Mouse (Mus musculus) thymus, adult 2 months (tissue): ENCODE measurements around the gene Gm49369. TPM values are rescaled to one million over a fixed set of nuclear protein-coding genes. Genes with fewer than 3 reads are reported as not detected.
A peak's percentile ranks its signal among the peaks of the same experiment; 100 is the strongest.

Experiments
- DNase-seq: peaks from one replicate; pipeline ENCODE4 v3.0.0; 2021
- H3K27ac ChIP-seq: fragments of 200-500 bp; 2 replicates; pipeline ENCODE4 v1.5.1; 2012; ENCODE audit warnings: low read length, control low read depth; ENCODE audit not compliant: control insufficient read depth, insufficient read depth
- H3K27me3 ChIP-seq: fragments of 200-500 bp; 2 replicates; pipeline ENCODE4 v1.6.1; 2012; ENCODE audit warnings: mild to moderate bottlenecking, low read length, moderate library complexity, mixed read lengths; ENCODE audit not compliant: control insufficient read depth, insufficient read depth
- H3K36me3 ChIP-seq: fragments of 200-500 bp; 2 replicates; pipeline ENCODE4 v1.6.1; 2012; ENCODE audit warnings: mild to moderate bottlenecking, low read length, moderate library complexity; ENCODE audit not compliant: control insufficient read depth, insufficient read depth
- H3K4me1 ChIP-seq: fragments of 200-500 bp; replicated peaks from 2 replicates; pipeline ENCODE4 v1.6.1; 2012; ENCODE audit warnings: low read length; ENCODE audit not compliant: control insufficient read depth, insufficient read depth
- H3K4me3 ChIP-seq: fragments of 200-500 bp; 2 replicates; pipeline ENCODE4 v1.5.1; 2012; ENCODE audit warnings: mild to moderate bottlenecking, low read length, control low read depth, moderate library complexity; ENCODE audit not compliant: control insufficient read depth, insufficient read depth
- CTCF ChIP-seq: fragments of 200-500 bp; IDR thresholded peaks from 2 replicates; pipeline ENCODE4 v1.5.1; 2012; ENCODE audit warnings: mild to moderate bottlenecking, control low read depth, low read length, moderate library complexity, borderline replicate concordance; ENCODE audit not compliant: control insufficient read depth, poor library complexity, insufficient read depth; ENCODE audit errors: extremely low read depth
- POLR2A ChIP-seq: fragments of 200-500 bp; IDR thresholded peaks from 2 replicates; pipeline ENCODE4 v1.6.1; 2012; ENCODE audit warnings: mild to moderate bottlenecking, low read length, control low read depth, moderate library complexity; ENCODE audit not compliant: control insufficient read depth, poor library complexity, insufficient read depth; ENCODE audit errors: extremely low read depth
- WGBS: fragments of 180-500 bp; shearing (Covaris S2); methylation state at CpG from one replicate; pipeline ENCODE4 v1.1.7; 2018; 5-methylcytosine and 5-hydroxymethylcytosine counted together
- polyA plus RNA-seq: library from polyadenylated mRNA; depleted of rRNA; stranded (reverse); fragments of >200 nt; gene quantifications from 2 replicates; pipeline ENCODE4 v1.2.3, GENCODE M21; 2012

The Gm49369 gene
- polyA plus RNA-seq, 1 experiment: 0.23 TPM

GRCm38 (mm10) chr7:142369820-142370219 lies 12.6 kb downstream of the Gm49369 start:
- DNase-seq: no peak
- TF ChIP-seq CTCF (no peak), POLR2A (no peak)
- Histone ChIP-seq H3K4me3 (no peak overlapping the region), H3K27me3 (no peaks in the 10 kb centered on the region), H3K27ac (no peak overlapping the region), H3K36me3 (no peaks in the 10 kb centered on the region; the same call in 1 of the 2 replicates), H3K4me1 (peaks cover 26% of the 10 kb centered on the region)
- 86% methylated on average over 6 of the region's 6 CpGs for WGBS

- no peak overlapping the region for H3K27ac ChIP-seq
- peaks cover 26% of the 10 kb centered on the region for H3K4me1 ChIP-seq
- no peaks in the 10 kb centered on the region for H3K27me3 ChIP-seq
- no peak overlapping the region for H3K4me3 ChIP-seq
- WGBS: 97% methylated on average over 2 of the region's 2 CpGs
- no peaks in the 10 kb centered on the region for H3K36me3 ChIP-seq
- TF ChIP-seq CTCF (no peak), POLR2A (no peak)
- DNase-seq: no peak
These were observed 13.6 kb downstream of the Gm49369 start for GRCm38 (mm10) chr7:142368856-142369255.

GRCm38 (mm10) chr7:142363107-142363506 lies 19.4 kb downstream of the Gm49369 start:
- no peak for TF ChIP-seq CTCF
- TF ChIP-seq POLR2A: no peak
- 88% methylated on average over 4 of the region's 4 CpGs for WGBS
- no peak overlapping the region for H3K27ac ChIP-seq

GRCm38 (mm10) chr7:142360743-142361142 lies 21.7 kb downstream of the Gm49369 start:
- H3K36me3 ChIP-seq: no peaks in the 10 kb centered on the region
- TF ChIP-seq CTCF: no peak
- TF ChIP-seq POLR2A: no peak
- peaks cover 14% of the 10 kb centered on the region for H3K4me1 ChIP-seq
- H3K27me3 ChIP-seq: no peaks in the 10 kb centered on the region
- no peak overlapping the region for H3K4me3 ChIP-seq
- DNase-seq: no peak
- no peak overlapping the region for H3K27ac ChIP-seq

More at GRCm38 (mm10) chr7:142363107-142363506, 19.4 kb downstream of the Gm49369 start:
- no peaks in the 10 kb centered on the region for H3K36me3 ChIP-seq
- no peaks in the 10 kb centered on the region for H3K27me3 ChIP-seq
- no peaks in the 10 kb centered on the region; the same call in 1 of the 2 replicates for H3K4me1 ChIP-seq
- H3K4me3 ChIP-seq: no peak overlapping the region
- DNase-seq: no peak

GRCm38 (mm10) chr7:142359129-142359528 lies 23.3 kb downstream of the Gm49369 start:
- H3K4me1 ChIP-seq: peaks cover 30% of the 10 kb centered on the region
- no peaks in the 10 kb centered on the region for H3K36me3 ChIP-seq
- no peak overlapping the region for H3K4me3 ChIP-seq
- H3K27me3 ChIP-seq: no peaks in the 10 kb centered on the region
- 93% methylated on average over 8 of the region's 8 CpGs for WGBS
- no peak overlapping the region for H3K27ac ChIP-seq
- no peak for DNase-seq
- TF ChIP-seq POLR2A: no peak
- no peak for TF ChIP-seq CTCF

- TF ChIP-seq CTCF (no peak), POLR2A (no peak)
- Histone ChIP-seq H3K27ac (no peak overlapping the region), H3K36me3 (no peaks in the 10 kb centered on the region), H3K4me1 (peaks cover 34% of the 10 kb centered on the region), H3K4me3 (no peak overlapping the region), H3K27me3 (no peaks in the 10 kb centered on the region)
- no peak for DNase-seq
- 25% methylated on average over 3 of the region's 3 CpGs for WGBS
These were observed 24.9 kb downstream of the Gm49369 start for GRCm38 (mm10) chr7:142357566-142357965.

- H3K36me3 ChIP-seq: no peaks in the 10 kb centered on the region
- no peaks in the 10 kb centered on the region for H3K27me3 ChIP-seq
- TF ChIP-seq POLR2A (no peak), CTCF (no peak)
- H3K4me1 ChIP-seq: peaks cover 49% of the 10 kb centered on the region
- peak overlapping the region; percentile 98 for H3K27ac ChIP-seq
- peak; percentile 27 for DNase-seq
- H3K4me3 ChIP-seq: no peak overlapping the region
- WGBS: 71% methylated on average over 8 of the region's 8 CpGs
These were observed 27.7 kb downstream of the Gm49369 start for GRCm38 (mm10) chr7:142354661-142355233.
